Mouse (Mus musculus): ENCODE measurements at regions not wholly inside any gene's neighbourhood (a gene's known extent, or its start where the extent isn't known, plus 50 kb on each side); places are given as distances from the start of the nearest gene placed in this dataset.
"Not testable (repeated sequence)": the region's sequence is repeated elsewhere in the genome, so short reads cannot be mapped to it uniquely, and the experiment has no call there.

- DNase-seq = no peak
These were observed 441.7 kb upstream of the Tbl1xr1 start for GRCm38 (mm10) chr3:21634675-21635204.

- DNase-seq = peak; percentile 11 to 47
These were observed 437.6 kb upstream of the Tbl1xr1 start for GRCm38 (mm10) chr3:21638886-21639285.

GRCm38 (mm10) chr3:21639576-21639975 lies 436.9 kb upstream of the Tbl1xr1 start:
- peak; percentile 24 to 32 for DNase-seq

GRCm38 (mm10) chr3:21644086-21644485 lies 432.4 kb upstream of the Tbl1xr1 start:
- no peak for DNase-seq

GRCm38 (mm10) chr3:21645268-21645667 lies 431.2 kb upstream of the Tbl1xr1 start:
- DNase-seq = no peak

- no peak for DNase-seq
These were observed 426.5 kb upstream of the Tbl1xr1 start for GRCm38 (mm10) chr3:21649885-21650469.

- DNase-seq = no peak
These were observed 421.2 kb upstream of the Tbl1xr1 start for GRCm38 (mm10) chr3:21655301-21655700.

- no peak for DNase-seq
These were observed 408.9 kb upstream of the Tbl1xr1 start for GRCm38 (mm10) chr3:21667349-21668143.

GRCm38 (mm10) chr3:21671885-21672284 lies 404.6 kb upstream of the Tbl1xr1 start:
- DNase-seq = no peak

GRCm38 (mm10) chr3:21672492-21672891 lies 404.0 kb upstream of the Tbl1xr1 start:
- no peak for DNase-seq

- DNase-seq = no peak
These were observed 403.0 kb upstream of the Tbl1xr1 start for GRCm38 (mm10) chr3:21673466-21673865.

GRCm38 (mm10) chr3:21678265-21678664 lies 398.2 kb upstream of the Tbl1xr1 start:
- no peak for DNase-seq

- no peak for DNase-seq
These were observed 397.7 kb upstream of the Tbl1xr1 start for GRCm38 (mm10) chr3:21678734-21679133.

GRCm38 (mm10) chr3:21697980-21698672 lies 378.3 kb upstream of the Tbl1xr1 start:
- not testable (repeated sequence) for DNase-seq

- no peak for DNase-seq
These were observed 376.9 kb upstream of the Tbl1xr1 start for GRCm38 (mm10) chr3:21699526-21699925.

GRCm38 (mm10) chr3:21700326-21700725 lies 376.1 kb upstream of the Tbl1xr1 start:
- no peak for DNase-seq

GRCm38 (mm10) chr3:21726747-21727505 lies 349.5 kb upstream of the Tbl1xr1 start:
- DNase-seq = no peak

GRCm38 (mm10) chr3:21728019-21728418 lies 348.4 kb upstream of the Tbl1xr1 start:
- no peak for DNase-seq

- DNase-seq = no peak
These were observed 347.1 kb upstream of the Tbl1xr1 start for GRCm38 (mm10) chr3:21729328-21729727.

GRCm38 (mm10) chr3:21735688-21736087 lies 340.8 kb upstream of the Tbl1xr1 start:
- DNase-seq = not testable (repeated sequence)

- no peak for DNase-seq
These were observed 336.7 kb upstream of the Tbl1xr1 start for GRCm38 (mm10) chr3:21739720-21740119.

- DNase-seq = no peak
These were observed 332.3 kb upstream of the Tbl1xr1 start for GRCm38 (mm10) chr3:21744107-21744506.

Data from thymus, postnatal 36 days (tissue).